In the genomic region with DNA sequence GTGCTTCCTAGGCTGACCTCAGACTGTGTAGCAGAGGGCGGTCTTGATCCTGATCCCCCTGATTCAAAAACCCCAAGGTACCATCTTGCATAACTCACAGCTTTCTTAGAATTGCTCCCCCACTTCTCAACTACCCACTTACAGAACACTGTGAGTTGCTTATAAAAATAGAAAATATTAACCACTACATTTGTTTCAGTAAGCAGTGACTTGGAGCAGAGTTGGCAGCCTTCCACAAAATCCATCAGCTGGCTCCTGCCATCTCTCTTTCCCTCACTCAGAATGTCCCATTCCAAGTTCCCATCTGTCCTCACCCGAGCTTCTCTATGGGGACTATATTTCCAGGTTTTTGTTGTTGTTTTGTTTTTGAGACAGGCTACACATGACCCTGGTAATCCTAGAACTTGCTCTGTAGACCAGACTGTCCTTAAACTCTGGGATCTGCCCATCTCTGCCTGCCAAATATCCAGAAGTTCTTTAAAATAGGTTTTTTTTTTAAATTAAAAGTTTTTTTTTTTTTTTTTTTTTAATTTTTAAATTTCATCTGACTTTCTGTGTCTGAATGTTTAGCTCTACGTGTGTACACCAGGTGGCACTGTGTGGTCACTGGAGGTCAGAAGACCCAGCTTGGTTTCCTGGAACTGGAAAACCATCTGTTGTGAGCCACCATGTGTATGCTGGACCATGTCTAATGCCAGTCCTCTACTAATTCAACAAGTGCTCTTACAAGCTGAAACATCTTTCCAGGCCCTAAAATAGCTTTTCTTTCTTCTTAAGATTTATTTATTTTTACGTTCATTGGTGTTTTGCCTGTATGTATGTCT, we compare ENCODE assay signal across 8 mouse cellular contexts. TPM values are rescaled to one million over a fixed set of nuclear protein-coding genes. Genes with fewer than 3 reads are reported as not detected.
A peak's percentile ranks its signal among the peaks of the same experiment; 100 is the strongest.
DNase-seq lines count a peak whose midpoint lies in the region; ATAC-seq lines count a peak whose summit lies in the region.

No protein-coding gene starts in this region.

- peaks cover 6% of the 10 kb centered on the region for H3K4me1 ChIP-seq in midbrain, embryonic 11.5 days (ENCODE audit: control insufficient read depth, insufficient read depth, low read length)
- peaks cover 12% of the 10 kb centered on the region for H3K4me1 ChIP-seq in midbrain, embryonic 15.5 days
- H3K4me1 ChIP-seq in forebrain, embryonic 13.5 days, result peaks cover 20% of the 10 kb centered on the region

- peaks cover under 1% of the 10 kb centered on the region; the same call in 1 of the 2 replicates for H3K36me3 ChIP-seq in midbrain, embryonic 11.5 days (ENCODE audit: control insufficient read depth, insufficient read depth, low read length)
- peaks cover under 1% of the 10 kb centered on the region; the same call in 1 of the 2 replicates for H3K36me3 ChIP-seq in midbrain, embryonic 15.5 days (replicated peaks)
- peaks cover 13% of the 10 kb centered on the region for H3K36me3 ChIP-seq in forebrain, embryonic 13.5 days (ENCODE audit: poor library complexity, severe bottlenecking)

- ATAC-seq in midbrain, embryonic 11.5 days (ENCODE audit: low FRiP score), result no peak
- ATAC-seq in midbrain, embryonic 15.5 days (replicated peaks), result no peak
- no peak for ATAC-seq in forebrain, embryonic 13.5 days

- no peak overlapping the region for H3K27ac ChIP-seq in midbrain, embryonic 11.5 days (ENCODE audit: low read depth, low read length)
- H3K27ac ChIP-seq in midbrain, embryonic 15.5 days, result no peak overlapping the region
- H3K27ac ChIP-seq in forebrain, embryonic 13.5 days, result no peak overlapping the region

- H3K9me3 ChIP-seq in midbrain, embryonic 11.5 days (ENCODE audit: control insufficient read depth, low read length), result no peaks in the 10 kb centered on the region
- H3K9me3 ChIP-seq in midbrain, embryonic 15.5 days, result no peaks in the 10 kb centered on the region
- H3K9me3 ChIP-seq in forebrain, embryonic 13.5 days (replicated peaks), result no peaks in the 10 kb centered on the region

- H3K4me3 ChIP-seq in midbrain, embryonic 11.5 days (ENCODE audit: low read depth, low read length), result no peak overlapping the region
- no peak overlapping the region for H3K4me3 ChIP-seq in midbrain, embryonic 15.5 days
- no peak overlapping the region for H3K4me3 ChIP-seq in forebrain, embryonic 13.5 days

- WGBS in midbrain, embryonic 11.5 days, result 59% methylated on average over 4 of the region's 4 CpGs
- WGBS in midbrain, embryonic 15.5 days, result 72% methylated on average over 4 of the region's 4 CpGs
- 67% methylated on average over 4 of the region's 4 CpGs for WGBS in forebrain, embryonic 13.5 days

- no peak overlapping the region for H3K9ac ChIP-seq in midbrain, embryonic 11.5 days (ENCODE audit: low read length)
- no peak overlapping the region for H3K9ac ChIP-seq in midbrain, embryonic 15.5 days
- no peak overlapping the region for H3K9ac ChIP-seq in forebrain, embryonic 13.5 days

- H3K4me2 ChIP-seq in midbrain, embryonic 11.5 days, result no peak overlapping the region
- no peak overlapping the region for H3K4me2 ChIP-seq in midbrain, embryonic 15.5 days
- no peak overlapping the region for H3K4me2 ChIP-seq in forebrain, embryonic 13.5 days

- peak; percentile 55 to 58 for DNase-seq in frontal cortex, adult 2 months (ENCODE audit: extremely low spot score in 1 of 2, low spot score in 1 of 2)
- DNase-seq in frontal cortex, postnatal 25 days (ENCODE audit: low spot score in 2 of 2), result no peak
- DNase-seq in midbrain, embryonic 11.5 days (ENCODE audit: low spot score, missing footprints), result peak; percentile 86
- peak; percentile 63 for DNase-seq in R1 (ENCODE audit: low read depth, low spot score)
- peak; percentile 55 for DNase-seq in kidney, postnatal 10 days
- DNase-seq in mesoderm, embryonic 11.5 days (ENCODE audit: low read depth, low spot score), result peak; percentile 39

- H3K27me3 ChIP-seq in midbrain, embryonic 11.5 days (ENCODE audit: control insufficient read depth, insufficient read depth, low read length), result no peaks in the 10 kb centered on the region
- H3K27me3 ChIP-seq in midbrain, embryonic 15.5 days (replicated peaks), result no peaks in the 10 kb centered on the region
- no peaks in the 10 kb centered on the region for H3K27me3 ChIP-seq in forebrain, embryonic 13.5 days

RNA-seq across cellular contexts. Expression of gene Rpl24, which starts 1.7 kb away (rescaled TPM):
- 426 and 475 TPM in 2 replicates for polyA plus RNA-seq in frontal cortex, adult 2 months (2012; rRNA removed)
- polyA plus RNA-seq in midbrain, embryonic 11.5 days (2014; fragmentation: Nextera tagmentation; extraction: Ambion mirVana), result 842 and 869 TPM in 2 replicates
- polyA plus RNA-seq in midbrain, embryonic 15.5 days (2015; fragmentation: Nextera tagmentation; extraction: Ambion mirVana), result 415 and 447 TPM in 2 replicates
- 656 and 765 TPM in 2 replicates for polyA plus RNA-seq in forebrain, embryonic 13.5 days (2015; fragmentation: Nextera tagmentation; extraction: Ambion mirVana)

RNA-seq across cellular contexts. Expression of gene Zbtb11, which starts 9.3 kb away (rescaled TPM):
- polyA plus RNA-seq in frontal cortex, adult 2 months (2012; rRNA removed), result 25.3 and 26.8 TPM in 2 replicates
- 15.9 TPM in 2 replicates for polyA plus RNA-seq in midbrain, embryonic 11.5 days (2014; fragmentation: Nextera tagmentation; extraction: Ambion mirVana)
- 22.8 and 24.8 TPM in 2 replicates for polyA plus RNA-seq in midbrain, embryonic 15.5 days (2015; fragmentation: Nextera tagmentation; extraction: Ambion mirVana)
- 18.9 and 19.2 TPM in 2 replicates for polyA plus RNA-seq in forebrain, embryonic 13.5 days (2015; fragmentation: Nextera tagmentation; extraction: Ambion mirVana)

RNA-seq across cellular contexts. Expression of gene Cep97, which starts 29.7 kb away (rescaled TPM):
- polyA plus RNA-seq in frontal cortex, adult 2 months (2012; rRNA removed), result 8.6 and 8.7 TPM in 2 replicates
- 18.3 and 19.7 TPM in 2 replicates for polyA plus RNA-seq in midbrain, embryonic 11.5 days (2014; fragmentation: Nextera tagmentation; extraction: Ambion mirVana)
- polyA plus RNA-seq in midbrain, embryonic 15.5 days (2015; fragmentation: Nextera tagmentation; extraction: Ambion mirVana), result 14.3 and 14.5 TPM in 2 replicates
- polyA plus RNA-seq in forebrain, embryonic 13.5 days (2015; fragmentation: Nextera tagmentation; extraction: Ambion mirVana), result 19.3 and 21.5 TPM in 2 replicates

Comparison
In these comparisons a context has a peak if more than half of its experiments do, and no peak if none do; other contexts are left out.
1. DNase-seq: peak in frontal cortex, adult 2 months (2 of 2), midbrain, embryonic 11.5 days (single experiment), R1 (single experiment), kidney, postnatal 10 days (single experiment) and mesoderm, embryonic 11.5 days (single experiment); none in frontal cortex, postnatal 25 days (0 of 2).